Mouse (Mus musculus): ENCODE measurements around the gene Ankrd6.

Ankrd6 gene

GRCm38 (mm10) chr4:32787110-32787509 lies 163.5 kb downstream of the Ankrd6 start:
- CTCF ChIA-PET: interaction anchor here (0.6 kb wide), 1 partner anchor 509 kb away, joined by 3 read pairs; no protein-coding TSS in a partner anchor

DNA sequence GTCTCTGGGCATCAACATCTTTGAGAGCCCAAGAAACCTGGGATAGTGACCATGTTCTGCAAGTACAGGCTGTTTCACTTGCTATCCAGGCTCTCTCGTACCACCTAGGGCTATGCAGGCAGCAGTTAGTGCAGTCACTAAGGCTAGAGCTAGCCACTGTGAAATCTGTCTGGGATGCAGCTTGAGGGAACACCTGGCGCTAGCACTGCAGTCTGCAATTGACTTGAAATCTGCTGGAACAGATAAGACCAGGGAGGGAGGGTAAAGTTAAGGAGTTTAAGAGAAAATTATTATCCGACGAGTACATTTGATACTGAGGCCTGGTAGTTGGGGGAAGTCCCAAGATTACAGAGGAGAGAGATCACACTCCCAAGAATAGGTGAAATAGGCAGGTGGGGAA lies 170.6 kb downstream of the Ankrd6 start:
- CTCF ChIA-PET: no interaction called here

- CTCF ChIA-PET: no interaction called here
These were observed 180.3 kb downstream of the Ankrd6 start for GRCm38 (mm10) chr4:32770284-32770810.

DNA sequence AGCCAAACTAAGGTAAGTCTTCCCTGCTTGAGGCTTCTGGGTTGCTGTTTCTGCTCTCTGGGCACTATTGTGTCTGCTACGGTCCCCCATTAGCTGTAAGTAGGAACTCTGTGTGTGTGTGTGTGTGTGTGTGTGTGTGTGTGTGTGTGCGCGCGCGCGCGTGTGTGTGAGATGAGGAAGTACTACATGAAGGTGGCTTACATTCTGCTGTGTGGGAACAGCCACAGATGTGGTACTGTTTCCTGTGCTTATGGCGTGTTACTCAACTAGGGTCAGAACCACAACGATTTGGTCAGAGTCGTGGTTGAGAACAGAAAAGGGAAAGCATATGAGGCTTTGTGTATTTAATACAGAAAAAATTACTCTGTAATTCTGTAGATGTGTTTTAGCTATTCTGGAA lies 182.6 kb downstream of the Ankrd6 start:
- CTCF ChIA-PET: no interaction called here

DNA sequence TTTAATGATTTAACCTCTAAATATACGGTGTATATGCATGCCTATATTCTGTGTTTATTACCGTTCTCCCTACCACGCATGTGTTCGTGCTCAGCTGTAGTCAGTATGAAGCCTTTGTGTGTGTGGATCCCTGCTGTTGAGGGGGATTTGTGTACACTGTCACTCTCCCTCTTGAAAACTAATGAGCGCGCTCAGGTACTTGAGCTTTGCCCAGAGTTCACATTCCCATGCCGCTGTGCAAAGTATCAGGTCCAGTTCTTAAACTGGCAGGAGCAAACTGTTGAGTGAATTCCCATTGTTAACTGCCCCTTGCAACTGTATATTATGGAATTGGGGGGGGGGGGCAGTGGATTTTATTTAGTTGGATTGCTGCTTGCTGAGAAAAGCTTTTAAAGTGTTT lies 183.2 kb downstream of the Ankrd6 start:
- CTCF ChIA-PET: no interaction called here

- CTCF ChIA-PET: no interaction called here
These were observed 193.2 kb downstream of the Ankrd6 start for GRCm38 (mm10) chr4:32757430-32757829.

Measured in spleen, embryonic (tissue).